Mouse (Mus musculus): ENCODE measurements at regions not wholly inside any gene's neighbourhood (a gene's known extent, or its start where the extent isn't known, plus 50 kb on each side); places are given as distances from the start of the nearest gene placed in this dataset.
"Not testable (repeated sequence)": the region's sequence is repeated elsewhere in the genome, so short reads cannot be mapped to it uniquely, and the experiment has no call there.

- DNase-seq (ENCODE audit: low spot score in 2 of 2): no peak
- intact Hi-C loops (cut with DNase I): loop anchor here (5.0 to 10.0 kb wide), 2 partner anchors 323 to 486 kb away; partner anchors contain the start of gene Tmem161b
These were observed 235.3 kb downstream of the Mef2c start for GRCm38 (mm10) chr13:83739131-83739530.

GRCm38 (mm10) chr13:83739541-83740061 is 235.8 kb downstream of the Mef2c start:
- DNase-seq (ENCODE audit: low spot score in 2 of 2): peak; percentile 78 to 86
- intact Hi-C loops (cut with DNase I): loop anchor here (2.0 to 10.0 kb wide), 3 partner anchors 323 to 607 kb away; partner anchors contain the start of gene Tmem161b

- DNase-seq (ENCODE audit: low spot score in 2 of 2): no peak
- intact Hi-C loops (cut with DNase I): loop anchor here (2.0 kb wide), 1 partner anchor 607 kb away; no protein-coding TSS in a partner anchor
These were observed 236.3 kb downstream of the Mef2c start for GRCm38 (mm10) chr13:83740101-83740500.

DNA sequence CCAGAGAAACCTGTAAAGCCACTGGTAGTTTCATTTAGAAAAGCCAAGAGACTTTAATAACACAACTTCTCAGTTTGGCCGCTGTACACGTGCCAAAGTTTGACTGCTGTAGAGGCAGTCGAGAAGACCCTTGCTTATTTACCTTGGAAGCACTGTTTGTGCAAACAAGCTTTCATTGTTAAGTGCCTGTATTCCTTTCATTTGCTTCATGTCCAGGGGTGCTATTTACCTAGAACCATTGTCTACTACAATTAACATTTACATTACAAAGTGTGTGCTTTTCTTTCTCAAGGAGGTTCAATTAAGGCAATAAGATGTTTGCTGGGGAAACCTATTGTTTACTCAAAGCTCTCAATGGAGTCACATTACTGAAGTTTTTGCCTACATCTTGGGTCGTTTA is 236.9 kb downstream of the Mef2c start:
- DNase-seq (ENCODE audit: low spot score in 2 of 2): no peak
- intact Hi-C loops (cut with DNase I): loop anchor here (2.0 kb wide), 1 partner anchor 606 kb away; no protein-coding TSS in a partner anchor

DNA sequence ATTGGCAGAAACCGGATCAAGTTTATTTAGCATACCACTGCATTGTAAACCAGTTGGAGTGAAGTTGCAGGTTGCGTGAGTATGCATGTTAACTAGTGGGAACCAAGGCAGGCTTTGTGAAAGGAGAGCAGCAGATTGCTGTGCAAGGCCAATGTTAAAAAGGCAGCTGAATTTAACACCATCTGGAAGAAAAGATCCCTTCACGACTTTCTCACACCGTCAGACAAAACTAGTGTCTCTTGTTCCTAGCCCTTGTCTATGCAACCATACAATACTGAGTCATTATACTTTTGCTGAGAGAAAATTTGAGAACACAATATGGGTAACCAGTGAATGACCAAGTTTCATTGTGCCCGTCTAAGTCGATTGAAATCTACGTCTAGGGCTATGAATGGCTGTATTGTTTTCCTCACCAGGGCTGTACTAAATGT is 237.8 kb downstream of the Mef2c start:
- intact Hi-C loops (cut with DNase I): loop anchor here (2.0 kb wide), 1 partner anchor 605 kb away; no protein-coding TSS in a partner anchor
- DNase-seq (ENCODE audit: low spot score in 2 of 2): no peak

DNA sequence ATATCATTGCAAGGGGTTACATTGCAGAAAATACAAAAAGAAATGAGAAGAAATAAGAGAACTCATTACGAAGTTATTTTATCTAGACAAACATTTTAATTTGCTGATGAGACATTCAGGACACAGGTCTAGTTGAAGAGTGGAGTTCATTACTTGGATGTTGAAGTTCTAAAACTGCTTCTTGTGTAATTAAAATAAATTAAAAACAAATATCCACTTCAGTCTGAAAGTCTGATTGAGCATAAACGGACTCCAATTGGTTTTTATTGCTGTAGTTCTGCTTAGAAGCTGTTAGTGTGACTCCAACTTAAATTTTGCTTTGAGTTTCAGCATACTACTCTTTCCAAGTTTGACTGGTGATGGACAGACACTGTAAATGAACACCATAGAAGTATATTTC is 238.3 kb downstream of the Mef2c start:
- intact Hi-C loops (cut with DNase I): no loop called here
- no peak for DNase-seq (ENCODE audit: low spot score in 2 of 2)

- intact Hi-C loops (cut with DNase I): no loop called here
- DNase-seq (ENCODE audit: low spot score in 2 of 2): no peak
These were observed 238.7 kb downstream of the Mef2c start for GRCm38 (mm10) chr13:83742546-83742945.

- DNase-seq (ENCODE audit: low spot score in 2 of 2): no peak
- intact Hi-C loops (cut with DNase I): no loop called here
These were observed 239.5 kb downstream of the Mef2c start for GRCm38 (mm10) chr13:83743381-83743780.

GRCm38 (mm10) chr13:83744110-83744752 is 240.4 kb downstream of the Mef2c start:
- intact Hi-C loops (cut with DNase I): no loop called here

DNA sequence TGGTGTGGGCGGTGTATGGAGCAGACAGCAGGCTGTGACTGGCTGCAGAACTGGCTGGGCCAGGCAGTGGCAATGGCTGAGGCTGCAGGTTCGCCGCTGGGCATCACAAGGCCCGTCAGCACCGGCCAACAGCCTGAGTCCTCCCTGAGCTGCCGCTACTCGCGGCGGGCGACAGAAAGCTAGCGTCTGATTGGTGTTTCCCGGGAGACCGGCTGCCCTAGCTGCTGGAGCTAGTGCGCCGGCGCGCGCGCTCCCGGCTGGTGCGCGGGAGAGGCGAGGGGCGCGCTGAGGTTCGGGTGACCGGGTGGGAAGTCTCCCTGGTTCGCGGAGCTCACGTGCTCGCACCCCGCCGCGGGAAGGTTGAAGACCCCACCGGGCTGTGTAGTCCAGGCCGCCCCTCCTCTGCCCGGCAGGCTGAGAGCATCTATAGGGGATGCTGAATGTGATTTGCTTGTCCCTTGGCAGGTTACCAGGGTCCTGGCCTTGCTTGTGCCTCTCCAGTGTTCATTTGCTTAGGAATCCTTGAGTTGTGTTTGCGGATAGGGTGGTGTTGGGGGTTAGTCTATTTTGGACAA is 241.2 kb downstream of the Mef2c start:
- intact Hi-C loops (cut with DNase I): loop anchor here (5.0 kb wide), 1 partner anchor 242 kb away; no protein-coding TSS in a partner anchor
- DNase-seq (ENCODE audit: low spot score in 2 of 2): peak; percentile 93 to 98

More at GRCm38 (mm10) chr13:83744110-83744752, 240.4 kb downstream of the Mef2c start:
- DNase-seq (ENCODE audit: low spot score in 2 of 2): no peak

DNA sequence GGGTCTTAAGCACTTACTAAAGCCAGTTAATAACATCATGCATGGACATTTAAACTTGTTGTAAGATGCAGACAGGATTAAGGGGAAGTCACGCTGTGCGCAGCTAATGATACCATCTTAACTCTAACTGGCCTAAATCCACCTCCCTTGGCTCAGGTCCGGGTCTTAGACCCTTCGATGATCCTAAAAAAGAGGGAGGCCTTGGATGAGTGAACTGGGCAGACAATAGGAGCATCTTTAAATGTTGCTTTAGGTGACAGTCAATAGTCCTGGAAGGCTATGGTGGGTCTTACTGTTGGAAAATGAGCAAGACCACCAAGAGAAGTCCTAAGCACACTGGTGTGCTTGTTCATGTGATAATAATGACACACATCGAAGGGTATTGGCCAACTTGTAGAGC is 242.1 kb downstream of the Mef2c start:
- intact Hi-C loops (cut with DNase I): loop anchor here (5.0 kb wide), 1 partner anchor 241 kb away; no protein-coding TSS in a partner anchor
- no peak for DNase-seq (ENCODE audit: low spot score in 2 of 2)

- intact Hi-C loops (cut with DNase I): loop anchor here (5.0 kb wide), 1 partner anchor 240 kb away; no protein-coding TSS in a partner anchor
These were observed 243.8 kb downstream of the Mef2c start for GRCm38 (mm10) chr13:83747671-83748070.

DNA sequence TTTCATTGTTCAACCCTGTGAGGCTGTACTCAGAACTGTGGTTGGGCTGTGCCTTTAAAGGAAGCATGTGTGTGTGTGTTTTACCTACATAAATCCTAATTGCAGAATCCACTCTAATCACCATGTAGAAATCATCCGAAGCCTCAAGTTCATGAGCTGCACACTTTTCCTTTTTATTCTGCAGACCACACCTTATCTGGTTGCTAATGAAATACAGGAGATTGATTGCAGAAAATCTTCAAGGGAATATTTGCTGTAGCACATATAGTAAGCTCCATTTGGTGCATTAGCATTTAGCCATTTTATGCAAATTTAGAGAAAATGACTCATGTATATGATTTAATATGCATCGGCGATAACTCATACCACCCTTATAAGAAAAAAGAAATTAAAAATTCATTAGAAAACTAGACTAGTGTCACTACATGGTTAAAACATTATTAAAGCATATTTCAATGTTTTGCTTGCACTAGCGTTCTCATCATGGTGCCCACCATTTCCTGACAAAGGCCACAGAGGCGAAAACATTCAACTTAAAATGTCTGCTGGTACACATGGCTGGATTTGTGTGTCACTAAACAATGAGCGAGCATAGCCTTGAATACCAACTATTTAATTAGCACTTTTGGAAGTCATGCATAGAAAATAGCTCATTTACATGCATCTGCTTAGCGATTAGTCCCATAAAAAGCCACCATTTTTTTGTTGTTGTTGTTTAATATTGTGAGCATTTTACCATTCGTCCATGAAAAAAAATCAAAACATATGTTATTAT is 245.7 kb downstream of the Mef2c start:
- intact Hi-C loops (cut with DNase I): loop anchor here (5.0 kb wide), 1 partner anchor 238 kb away; no protein-coding TSS in a partner anchor

More at GRCm38 (mm10) chr13:83747671-83748070, 243.8 kb downstream of the Mef2c start:
- no peak for DNase-seq (ENCODE audit: low spot score in 2 of 2)

DNA sequence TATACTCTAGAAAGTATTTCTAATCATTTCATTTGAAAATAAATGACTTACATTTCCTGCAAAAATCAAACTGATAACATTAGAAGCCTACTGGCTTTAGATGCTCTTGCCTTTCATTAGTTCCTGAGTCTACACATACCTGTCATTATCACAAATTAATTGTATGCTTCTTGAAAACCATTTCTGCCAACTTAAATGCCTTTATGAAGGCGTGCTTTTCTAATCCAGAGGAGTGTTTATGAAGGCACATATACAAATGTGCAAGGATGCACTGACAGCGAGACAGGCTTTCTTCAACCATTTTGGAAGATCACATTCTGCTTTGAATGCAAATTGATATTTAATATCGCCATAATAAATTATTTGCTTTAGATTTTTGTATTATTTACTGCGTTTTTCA is 246.6 kb downstream of the Mef2c start:
- DNase-seq (ENCODE audit: low spot score in 2 of 2): no peak
- intact Hi-C loops (cut with DNase I): no loop called here

More for the DNA sequence above, 245.7 kb downstream of the Mef2c start:
- DNase-seq (ENCODE audit: low spot score in 2 of 2): no peak

GRCm38 (mm10) chr13:83760387-83761170 is 256.7 kb downstream of the Mef2c start:
- intact Hi-C loops (cut with DNase I): no loop called here
- no peak for DNase-seq (ENCODE audit: low spot score in 2 of 2)

DNA sequence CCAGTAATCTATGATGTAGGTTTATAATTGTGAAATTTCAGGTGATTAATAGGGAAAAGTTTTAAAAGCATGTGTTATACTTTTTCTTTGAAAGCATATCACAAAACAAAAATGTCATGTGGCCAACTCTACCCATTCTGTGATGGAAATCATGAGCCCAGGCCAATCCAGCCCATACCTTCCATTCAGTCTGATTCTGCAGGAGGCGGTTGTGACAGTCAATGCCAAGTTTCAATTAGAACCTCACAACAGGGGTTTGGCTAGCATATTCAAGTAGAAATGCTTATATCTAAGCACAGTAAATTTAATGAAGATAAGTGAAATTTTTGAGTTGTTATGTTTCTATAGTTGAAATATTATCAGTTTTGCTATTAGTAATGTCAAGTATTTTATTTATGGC is 258.6 kb downstream of the Mef2c start:
- intact Hi-C loops (cut with DNase I): no loop called here

GRCm38 (mm10) chr13:83763288-83763687 is 259.5 kb downstream of the Mef2c start:
- DNase-seq (ENCODE audit: low spot score in 2 of 2); intact Hi-C loops (cut with DNase I): not testable (repeated sequence)

More for the DNA sequence above, 258.6 kb downstream of the Mef2c start:
- DNase-seq (ENCODE audit: low spot score in 2 of 2): no peak

DNA sequence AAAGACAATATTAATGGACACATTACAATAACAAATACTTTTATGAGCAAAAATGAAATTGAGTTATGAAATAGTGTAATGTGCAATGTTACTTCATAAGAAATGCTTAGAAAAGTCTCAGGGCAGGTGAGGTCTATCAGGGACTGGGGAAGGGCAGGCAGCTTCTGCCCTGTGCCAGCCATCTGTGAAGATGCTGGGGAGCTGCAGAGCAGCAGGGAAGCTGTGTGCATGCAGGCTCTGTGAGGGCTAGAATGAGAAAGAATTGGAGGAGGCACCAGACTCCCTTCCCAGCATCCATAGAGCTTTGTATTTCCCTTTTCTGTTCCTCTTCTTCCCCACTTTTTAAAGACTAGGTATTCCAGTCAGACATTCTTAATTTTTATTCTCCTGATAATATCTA is 281.8 kb downstream of the Mef2c start:
- DNase-seq (ENCODE audit: low spot score in 2 of 2): no peak
- intact Hi-C loops (cut with DNase I): no loop called here

- intact Hi-C loops (cut with DNase I): no loop called here
- no peak for DNase-seq (ENCODE audit: low spot score in 2 of 2)
These were observed 305.7 kb downstream of the Mef2c start for GRCm38 (mm10) chr13:83809535-83809934.

Data from left cerebral cortex, postnatal 14 days (tissue).